ENCODE assay signal across 7 mouse cellular contexts in the genomic region with DNA sequence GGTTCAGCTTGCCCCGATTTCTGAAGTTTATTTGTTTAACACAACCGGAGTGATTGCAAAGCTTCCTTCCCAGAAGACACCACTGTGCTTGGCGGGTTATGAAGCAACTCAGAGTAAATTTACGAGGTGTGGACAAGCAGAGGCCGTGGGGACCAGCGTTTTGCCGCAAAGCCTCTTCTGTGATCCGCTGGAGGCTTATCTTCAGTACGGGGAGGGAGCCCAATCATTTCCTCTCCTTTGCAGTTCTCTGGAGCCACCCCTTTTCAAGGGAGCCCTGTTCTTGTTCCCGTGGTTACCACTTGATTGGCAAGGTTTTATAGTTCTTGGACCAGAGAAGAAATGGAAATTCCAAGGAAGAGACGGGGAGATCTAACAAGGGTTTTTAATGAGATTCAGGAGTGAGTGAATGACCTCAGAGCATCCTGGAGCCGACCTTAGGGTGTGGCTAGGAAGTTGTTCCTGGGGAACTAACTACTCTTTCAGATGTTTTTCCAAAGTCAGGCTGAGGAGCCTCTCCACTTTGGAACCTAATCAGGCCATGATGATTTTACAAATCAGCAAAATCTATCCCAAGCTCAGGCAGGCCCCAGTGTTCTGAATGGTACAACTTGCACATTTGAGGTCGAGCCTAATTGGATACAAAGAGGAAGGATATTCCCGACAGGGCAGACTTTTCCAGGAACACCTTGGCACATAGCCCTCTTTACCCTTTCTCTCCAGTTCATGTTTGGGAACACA. TPM values are rescaled to one million over a fixed set of nuclear protein-coding genes. Genes with fewer than 3 reads are reported as not detected.
DNase-seq lines count a peak whose midpoint lies in the region; ATAC-seq lines count a peak whose summit lies in the region.

No protein-coding gene starts in this region.

- peak; percentile 68 for ATAC-seq in megakaryocyte-erythroid progenitor cell, adult 5-6 weeks (replicated peaks; ENCODE audit: low FRiP score, low TSS enrichment, poor library complexity, severe bottlenecking)

- DNase-seq in 3134 (ENCODE audit: extremely low read depth, insufficient read length, low spot score): peak; percentile 57
- peak; percentile 82 for DNase-seq in ES-CJ7 (ENCODE audit: low read depth, low spot score)
- DNase-seq in gastrocnemius, adult 8-10 months (ENCODE audit: low spot score in 2 of 2): peak; percentile 69 to 74
- peak; percentile 60 for DNase-seq in kidney, adult 9 months
- DNase-seq in frontal cortex, postnatal 25 days (ENCODE audit: low spot score in 2 of 2): no peak
- no peak for DNase-seq in natural killer cell, adult 2 months (ENCODE audit: low spot score in 2 of 2)

RNA-seq across cellular contexts. Expression of gene Map3k14, which starts 25.0 kb away (rescaled TPM):
- total RNA-seq in gastrocnemius, adult 8-10 months (2022): 1 to 10 TPM; 3.0 to 4.9 (median 4.2) TPM
- total RNA-seq in megakaryocyte-erythroid progenitor cell, adult 5-6 weeks (2014; fragmentation: Nextera tagmentation): 1.8 and 2.9 TPM in 2 replicates
- total RNA-seq in megakaryocyte-erythroid progenitor cell, adult 5-6 weeks (2017): 1.2 and 3.1 TPM in 2 replicates

Comparison
In these comparisons a context has a peak if more than half of its experiments do, and no peak if none do; other contexts are left out.
1. DNase-seq: peak in 3134 (single experiment), ES-CJ7 (single experiment), gastrocnemius, adult 8-10 months (2 of 2) and kidney, adult 9 months (single experiment); none in frontal cortex, postnatal 25 days (0 of 2) and natural killer cell, adult 2 months (0 of 2).